Mouse (Mus musculus) intestine, postnatal 0 days (tissue): ENCODE measurements around the gene Cyp2d11. TPM values are rescaled to one million over a fixed set of nuclear protein-coding genes. Genes with fewer than 3 reads are reported as not detected.

ENCODE experiments used
- ATAC-seq: fragments of 200-750 bp; cut with Nextera tagmentation; 2 replicates; pipeline ENCODE4 v1.8.0; 2017; ENCODE audit warnings: mild to moderate bottlenecking, moderate TSS enrichment, moderate library complexity
- H3K27ac ChIP-seq: fragments of 300-500 bp; sonication (generic); 2 replicates; pipeline ENCODE4 v1.5.1; 2014; ENCODE audit warnings: mild to moderate bottlenecking, low read depth, low read length, moderate library complexity
- H3K27me3 ChIP-seq: fragments of 300-500 bp; sonication (generic); replicated peaks from 2 replicates; pipeline ENCODE4 v1.6.1; 2014; ENCODE audit warnings: low read length, mixed read lengths; ENCODE audit not compliant: control insufficient read depth, insufficient read depth
- H3K36me3 ChIP-seq: fragments of 300-500 bp; sonication (generic); 2 replicates; pipeline ENCODE4 v1.6.1; 2014; ENCODE audit warnings: mild to moderate bottlenecking, moderate library complexity; ENCODE audit not compliant: control insufficient read depth, insufficient read depth
- H3K4me1 ChIP-seq: fragments of 300-500 bp; sonication (generic); replicated peaks from 2 replicates; pipeline ENCODE4 v1.6.1; 2014; ENCODE audit warnings: antibody characterized with exemption, low read length, mixed read lengths; ENCODE audit not compliant: control insufficient read depth, insufficient read depth
- H3K4me2 ChIP-seq: fragments of 300-500 bp; sonication (generic); replicated peaks from 2 replicates; pipeline ENCODE4 v1.6.1; 2014; ENCODE audit warnings: low read depth, mild to moderate bottlenecking, moderate library complexity
- H3K4me3 ChIP-seq: fragments of 300-500 bp; sonication (generic); 2 replicates; pipeline ENCODE4 v1.5.1; 2014; ENCODE audit warnings: low read depth, low read length
- H3K9ac ChIP-seq: fragments of 300-500 bp; sonication (generic); 2 replicates; pipeline ENCODE4 v1.6.1; 2014; ENCODE audit warnings: mild to moderate bottlenecking, low read depth, low read length
- H3K9me3 ChIP-seq: fragments of 300-500 bp; sonication (generic); 2 replicates; pipeline ENCODE4 v1.6.1; 2016; ENCODE audit warnings: mixed run types; ENCODE audit not compliant: control insufficient read depth
- CTCF ChIP-seq: sonication (generic); IDR thresholded peaks from 2 replicates; pipeline ENCODE4 v1.5.1; 2016; ENCODE audit warnings: low read depth, mild to moderate bottlenecking, control low read depth, antibody characterized with exemption, moderate library complexity
- WGBS: fragments of 180-500 bp; shearing (Covaris S2); extraction: QIAGEN DNeasy Blood & Tissue Kit; methylation state at CpG from one replicate; pipeline ENCODE4 v1.1.7; 2014; 5-methylcytosine and 5-hydroxymethylcytosine counted together
- polyA plus RNA-seq: library from polyadenylated mRNA; unstranded; fragments of >200 nt; fragmentation: Nextera tagmentation; extraction: Ambion mirVana; gene quantifications from 2 replicates; pipeline ENCODE4 v1.2.1, GENCODE M21; 2015

The Cyp2d11 gene
- polyA plus RNA-seq, 1 experiment from 2014 or later: not detected

- H3K27me3 ChIP-seq: no peaks in the 10 kb centered on the region
- 0 out of 2 replicates have a peak, but pooled peaks cover 2% of the 10 kb centered on the region for H3K9me3 ChIP-seq
- no peak within 1 kb of the TSS for H3K4me3 ChIP-seq
- H3K4me1 ChIP-seq: no peaks in the 10 kb centered on the region
- H3K9ac ChIP-seq: no peak within 1 kb of the TSS
- no peak within 1 kb of the TSS for H3K4me2 ChIP-seq
- no peak for ATAC-seq
- no peak for TF ChIP-seq CTCF
- no peaks in the 10 kb centered on the region for H3K36me3 ChIP-seq
- no peak within 1 kb of the TSS for H3K27ac ChIP-seq
Observed at GRCm38 (mm10) chr15:82433137-82433536, 39.3 kb upstream of the Cyp2d11 start, which contains the start of gene Cyp2d9. TSS of gene Cyp2d9 (plus strand) at chr15:82433437.

- H3K36me3 ChIP-seq: no peaks in the 10 kb centered on the region
- 79% methylated on average over 3 of the region's 3 CpGs for WGBS
Observed at GRCm38 (mm10) chr15:82423471-82423870, 29.6 kb upstream of the Cyp2d11 start.

GRCm38 (mm10) chr15:82422935-82423334, 29.1 kb upstream of the Cyp2d11 start:
- H3K27ac ChIP-seq: no peak overlapping the region
- ATAC-seq: no peak; the same call in 1 of the 2 replicates
- no peaks in the 10 kb centered on the region for H3K9me3 ChIP-seq
- H3K36me3 ChIP-seq: no peaks in the 10 kb centered on the region
- no peaks in the 10 kb centered on the region for H3K27me3 ChIP-seq
- TF ChIP-seq CTCF: no peak
- H3K4me2 ChIP-seq: no peak overlapping the region
- no peaks in the 10 kb centered on the region for H3K4me1 ChIP-seq
- no peak overlapping the region for H3K4me3 ChIP-seq
- 76% methylated on average over 4 of the region's 4 CpGs for WGBS
- H3K9ac ChIP-seq: no peak overlapping the region

More at GRCm38 (mm10) chr15:82423471-82423870, 29.6 kb upstream of the Cyp2d11 start:
- no peaks in the 10 kb centered on the region for H3K9me3 ChIP-seq
- H3K27ac ChIP-seq: no peak overlapping the region
- no peak overlapping the region for H3K4me3 ChIP-seq
- H3K4me1 ChIP-seq: no peaks in the 10 kb centered on the region
- no peak for ATAC-seq
- TF ChIP-seq CTCF: no peak
- H3K27me3 ChIP-seq: no peaks in the 10 kb centered on the region
- H3K9ac ChIP-seq: no peak overlapping the region
- H3K4me2 ChIP-seq: no peak overlapping the region

DNA sequence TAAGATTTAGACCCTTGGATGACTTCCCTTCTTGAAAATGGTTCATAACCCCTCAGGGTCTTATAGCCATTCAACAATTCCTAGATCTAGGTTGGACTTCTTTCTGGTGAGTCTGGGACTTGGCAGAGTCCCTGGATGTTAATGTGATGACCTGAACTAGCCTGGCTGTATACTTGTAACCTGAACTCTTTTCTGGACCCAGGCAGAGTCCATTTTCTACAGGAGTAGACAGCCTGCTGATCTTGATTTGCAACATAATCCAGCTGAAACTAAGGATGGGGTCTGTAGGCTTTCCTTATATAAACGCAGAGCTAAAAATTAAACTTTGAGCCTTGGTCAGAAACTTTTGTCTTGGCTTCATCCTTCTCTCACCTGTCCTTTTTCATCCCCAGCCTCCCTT, 24.8 kb upstream of the Cyp2d11 start:
- H3K9me3 ChIP-seq: no peaks in the 10 kb centered on the region
- no peaks in the 10 kb centered on the region; the same call in 1 of the 2 replicates for H3K4me1 ChIP-seq
- H3K27ac ChIP-seq: no peak overlapping the region
- no peak overlapping the region for H3K4me2 ChIP-seq
- WGBS: 79% methylated on average over 1 of the region's 1 CpGs
- H3K27me3 ChIP-seq: no peaks in the 10 kb centered on the region
- H3K4me3 ChIP-seq: no peak overlapping the region
- no peak for ATAC-seq
- no peaks in the 10 kb centered on the region for H3K36me3 ChIP-seq
- no peak for TF ChIP-seq CTCF
- no peak overlapping the region for H3K9ac ChIP-seq

GRCm38 (mm10) chr15:82416797-82417789, 23.3 kb upstream of the Cyp2d11 start:
- no peak overlapping the region for H3K27ac ChIP-seq

GRCm38 (mm10) chr15:82407536-82407935, 13.7 kb upstream of the Cyp2d11 start:
- 79% methylated on average over 4 of the region's 4 CpGs for WGBS
- Histone ChIP-seq H3K4me2 (no peak overlapping the region), H3K27ac (no peak overlapping the region), H3K4me3 (no peak overlapping the region), H3K9me3 (no peaks in the 10 kb centered on the region), H3K27me3 (no peaks in the 10 kb centered on the region), H3K4me1 (no peaks in the 10 kb centered on the region), H3K36me3 (no peaks in the 10 kb centered on the region), H3K9ac (no peak overlapping the region)
- TF ChIP-seq CTCF: no peak
- ATAC-seq: no peak

More at GRCm38 (mm10) chr15:82416797-82417789, 23.3 kb upstream of the Cyp2d11 start:
- H3K4me1 ChIP-seq: no peaks in the 10 kb centered on the region; the same call in 1 of the 2 replicates
- H3K4me3 ChIP-seq: no peak overlapping the region
- no peak overlapping the region for H3K9ac ChIP-seq
- no peaks in the 10 kb centered on the region for H3K36me3 ChIP-seq
- peak overlapping the region; percentile 32; the same call in 1 of the 2 replicates for H3K4me2 ChIP-seq
- TF ChIP-seq CTCF: peak; percentile 95
- ATAC-seq: peak; percentile 82
- 39% methylated on average over 16 of the region's 16 CpGs for WGBS
- H3K9me3 ChIP-seq: no peaks in the 10 kb centered on the region
- no peaks in the 10 kb centered on the region for H3K27me3 ChIP-seq
